Mouse (Mus musculus) myocyte (in vitro differentiated cells): ENCODE data around the gene Spred2.

ENCODE experiments used
- CEBPB ChIP-seq: IDR thresholded peaks from 2 replicates; pipeline ENCODE4 v1.6.1; 2011; ENCODE audit warnings: mild to moderate bottlenecking, moderate library complexity; ENCODE audit not compliant: poor library complexity, insufficient read depth, severe bottlenecking
- E2F4 ChIP-seq: IDR thresholded peaks from one replicate; pipeline ENCODE4 v1.6.1; 2011; ENCODE audit warnings: mild to moderate bottlenecking, control low read depth, moderate library complexity; ENCODE audit not compliant: insufficient read depth
- MAX ChIP-seq: IDR thresholded peaks from one replicate; pipeline ENCODE4 v1.6.1; 2011; ENCODE audit warnings: low read depth, mild to moderate bottlenecking, control low read depth
- MYOD1 ChIP-seq, 3 experiments: IDR thresholded peaks; one replicate each; pipeline ENCODE4 v1.6.1; 2011; ENCODE audit warnings: control low read depth in 2 of 3, low read depth in 2 of 3, mild to moderate bottlenecking in 2 of 3, moderate library complexity in 1 of 3; ENCODE audit not compliant: insufficient read length in 2 of 3, control insufficient read depth in 1 of 3
- MYOG ChIP-seq, 3 experiments: IDR thresholded peaks; one replicate each; pipeline ENCODE4 v1.6.1; 2011; ENCODE audit warnings: control low read depth in 2 of 3, low read depth in 2 of 3, mild to moderate bottlenecking in 2 of 3; ENCODE audit not compliant: insufficient read length in 2 of 3, control insufficient read depth in 1 of 3, insufficient read depth in 1 of 3
- POLR2A ChIP-seq: IDR thresholded peaks from one replicate; pipeline ENCODE4 v1.6.1; 2011; ENCODE audit warnings: low read depth, mild to moderate bottlenecking, control low read depth, moderate library complexity; ENCODE audit not compliant: insufficient read length
- POLR2AphosphoS2 ChIP-seq: IDR thresholded peaks from one replicate; pipeline ENCODE4 v1.6.1; 2011; ENCODE audit warnings: low read depth, control low read depth; ENCODE audit not compliant: insufficient read length
- TCF12 ChIP-seq: IDR thresholded peaks from one replicate; pipeline ENCODE4 v1.6.1; 2011; ENCODE audit warnings: mild to moderate bottlenecking, control low read depth; ENCODE audit not compliant: poor library complexity, insufficient read depth, severe bottlenecking
- USF1 ChIP-seq: IDR thresholded peaks from one replicate; pipeline ENCODE4 v1.6.1; 2011; ENCODE audit warnings: low read depth, mild to moderate bottlenecking, control low read depth, moderate library complexity

DNA sequence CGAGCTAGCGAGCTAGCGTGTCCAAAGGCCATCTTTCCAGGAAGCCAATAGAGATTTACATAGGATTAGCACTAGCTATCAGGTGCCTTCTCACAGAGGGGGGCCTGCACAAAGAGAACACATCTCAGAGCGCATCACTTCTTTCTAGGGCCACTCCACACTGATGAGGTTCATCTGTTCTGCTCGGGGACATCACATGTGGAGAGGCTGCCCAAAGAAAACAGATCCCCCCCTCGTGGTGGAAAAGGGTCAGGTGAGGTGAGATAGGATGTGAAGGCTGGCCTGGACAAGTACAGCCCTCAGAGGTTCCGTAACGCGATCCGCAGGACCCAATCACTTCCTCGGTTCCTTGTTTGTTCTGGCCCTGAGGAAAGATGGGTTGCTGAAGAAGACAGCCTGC is 101.7 kb downstream of the Spred2 start:
- TF ChIP-seq POLR2A (no peak), MYOG (IDR thresholded peaks at IDR 0.05; ENCODE audit: control insufficient read depth in 1 of 3, insufficient read depth in 1 of 3, insufficient read length in 2 of 3, low read depth in 2 of 3) (no peak), E2F4 (no peak), MAX (no peak), USF1 (no peak), MYOD1 (IDR thresholded peaks at IDR 0.05; ENCODE audit: control insufficient read depth in 1 of 3, insufficient read length in 2 of 3, low read depth in 2 of 3) (no peak), TCF12 (no peak), POLR2AphosphoS2 (no peak), CEBPB (no peak)
